ENCODE assay signal across 8 mouse cellular contexts in genomic region chr9:97172075-97172474, GRCm38 (mm10).
DNase-seq lines count a peak whose midpoint lies in the region; ATAC-seq and TF ChIP-seq lines count a peak whose summit lies in the region.

No protein-coding gene starts in this region.

- no peak overlapping the region for H3K4me3 ChIP-seq in liver, adult 2 months (ENCODE audit: insufficient read depth, low read depth, low read length)
- H3K4me3 ChIP-seq in liver, embryonic 11.5 days (ENCODE audit: low read depth, low read length), result no peak overlapping the region
- no peak overlapping the region for H3K4me3 ChIP-seq in lung, embryonic 14.5 days (ENCODE audit: low read depth, low read length)

- no peak for TF ChIP-seq POLR2A in liver, adult 2 months (IDR thresholded peaks at IDR 0.05; ENCODE audit: extremely low read depth, insufficient read depth, low read length)

- H3K4me2 ChIP-seq in liver, embryonic 11.5 days, result no peak overlapping the region
- no peak overlapping the region for H3K4me2 ChIP-seq in lung, embryonic 14.5 days

- no peak overlapping the region for H3K27ac ChIP-seq in liver, adult 2 months (replicated peaks; ENCODE audit: insufficient read depth, low read depth, low read length)
- no peak overlapping the region for H3K27ac ChIP-seq in liver, embryonic 11.5 days (ENCODE audit: low read depth, low read length)
- no peak overlapping the region for H3K27ac ChIP-seq in lung, embryonic 14.5 days (ENCODE audit: low read depth)

- WGBS in liver, adult 2 months, result 13% methylated on average over 3 of the region's 3 CpGs
- WGBS in liver, embryonic 11.5 days, result 5% methylated on average over 3 of the region's 3 CpGs
- 0% methylated on average over 3 of the region's 3 CpGs for WGBS in lung, embryonic 14.5 days

- peak; percentile 50 for DNase-seq in adrenal gland, postnatal 14 days
- no peak for DNase-seq in adrenal gland, adult 8-10 months
- peak; percentile 48 for DNase-seq in liver, adult 2 months (ENCODE audit: extremely low read depth, low read depth, low spot score)
- DNase-seq in liver, embryonic 11.5 days (ENCODE audit: low spot score), result no peak
- peak; percentile 47 for DNase-seq in adipocyte (ENCODE audit: low spot score)
- peak; percentile 77 for DNase-seq in lung, embryonic 14.5 days
- peak; percentile 43 for DNase-seq in thymus, postnatal 14 days

- no peaks in the 10 kb centered on the region for H3K36me3 ChIP-seq in liver, adult 2 months (ENCODE audit: control insufficient read depth, insufficient read depth, low read length)
- no peaks in the 10 kb centered on the region for H3K36me3 ChIP-seq in liver, embryonic 11.5 days (ENCODE audit: control insufficient read depth, insufficient read depth, low read length)
- no peaks in the 10 kb centered on the region for H3K36me3 ChIP-seq in lung, embryonic 14.5 days (ENCODE audit: insufficient read depth)

- H3K9ac ChIP-seq in liver, adult 2 months (ENCODE audit: low read depth, low read length), result no peak overlapping the region
- H3K9ac ChIP-seq in liver, embryonic 11.5 days (ENCODE audit: low read depth, low read length), result no peak overlapping the region
- no peak overlapping the region for H3K9ac ChIP-seq in lung, embryonic 14.5 days

- no peaks in the 10 kb centered on the region for H3K9me3 ChIP-seq in liver, embryonic 11.5 days (ENCODE audit: control insufficient read depth, low read length)
- H3K9me3 ChIP-seq in lung, embryonic 14.5 days (ENCODE audit: low read depth, low read length), result no peaks in the 10 kb centered on the region

- peaks cover 7% of the 10 kb centered on the region; the same call in 1 of the 2 replicates for H3K27me3 ChIP-seq in liver, adult 2 months (ENCODE audit: control insufficient read depth, insufficient read depth, low read length)
- no peaks in the 10 kb centered on the region for H3K27me3 ChIP-seq in liver, embryonic 11.5 days (replicated peaks; ENCODE audit: control insufficient read depth, insufficient read depth, low read length)
- H3K27me3 ChIP-seq in lung, embryonic 14.5 days (ENCODE audit: insufficient read depth, low read length), result no peaks in the 10 kb centered on the region

- H3K4me1 ChIP-seq in liver, adult 2 months (ENCODE audit: control insufficient read depth, insufficient read depth, low read length), result no peaks in the 10 kb centered on the region
- H3K4me1 ChIP-seq in liver, embryonic 11.5 days (replicated peaks; ENCODE audit: control insufficient read depth, insufficient read depth, low read length), result no peaks in the 10 kb centered on the region
- H3K4me1 ChIP-seq in lung, embryonic 14.5 days (ENCODE audit: insufficient read depth), result no peaks in the 10 kb centered on the region

- H3K79me2 ChIP-seq in liver, adult 2 months (ENCODE audit: control insufficient read depth, insufficient read depth, low read length), result no peaks in the 10 kb centered on the region

- no peak for ATAC-seq in liver, embryonic 11.5 days (replicated peaks; ENCODE audit: low FRiP score)
- peak; percentile 90 for ATAC-seq in granulocyte monocyte progenitor cell, adult 5-6 weeks (replicated peaks; ENCODE audit: poor library complexity, severe bottlenecking)
- no peak; the same call in 1 of the 2 replicates for ATAC-seq in lung, embryonic 14.5 days (ENCODE audit: insufficient read depth)

- peak; percentile 60 for TF ChIP-seq CTCF in liver, adult 2 months (IDR thresholded peaks at IDR 0.05; ENCODE audit: low read depth, low read length)
- peak; percentile 77 for TF ChIP-seq CTCF in lung, embryonic 14.5 days (IDR thresholded peaks at IDR 0.05; ENCODE audit: low read depth)

Comparison
In these comparisons a context has a peak if more than half of its experiments do, and no peak if none do; other contexts are left out.
1. DNase-seq: peak in adrenal gland, postnatal 14 days (single experiment), liver, adult 2 months (single experiment), adipocyte (single experiment), lung, embryonic 14.5 days (single experiment) and thymus, postnatal 14 days (single experiment); none in adrenal gland, adult 8-10 months (single experiment) and liver, embryonic 11.5 days (single experiment).